Mouse (Mus musculus) heart, adult 2 months (tissue): ENCODE measurements around the gene Exog. TPM values are rescaled to one million over a fixed set of nuclear protein-coding genes. Genes with fewer than 3 reads are reported as not detected.

Source experiments
- DNase-seq, 2 experiments: peaks; one replicate each; pipeline ENCODE4 v3.0.0; 2021
- H3K27ac ChIP-seq: fragments of 200-600 bp; 2 replicates; pipeline ENCODE4 v1.8.1; 2022
- H3K27me3 ChIP-seq: fragments of 200-500 bp; 2 replicates; pipeline ENCODE4 v1.6.1; 2012; ENCODE audit warnings: mild to moderate bottlenecking, low read length, inconsistent platforms, mixed read lengths; ENCODE audit not compliant: control insufficient read depth, insufficient read depth
- H3K36me3 ChIP-seq: fragments of 200-500 bp; 2 replicates; pipeline ENCODE4 v1.6.1; 2012; ENCODE audit warnings: low read length, inconsistent platforms; ENCODE audit not compliant: control insufficient read depth, insufficient read depth
- H3K4me1 ChIP-seq: fragments of 200-500 bp; 2 replicates; pipeline ENCODE4 v1.6.1; 2011; ENCODE audit warnings: low read length; ENCODE audit not compliant: control insufficient read depth, insufficient read depth
- H3K4me3 ChIP-seq: fragments of 200-600 bp; 2 replicates; pipeline ENCODE4 v1.8.1; 2022
- H3K79me2 ChIP-seq: fragments of 200-500 bp; replicated peaks from 2 replicates; pipeline ENCODE4 v1.6.1; 2012; ENCODE audit warnings: mild to moderate bottlenecking, inconsistent platforms, low read length, moderate library complexity, mixed read lengths; ENCODE audit not compliant: control insufficient read depth, insufficient read depth
- H3K9ac ChIP-seq: fragments of 200-500 bp; 2 replicates; pipeline ENCODE4 v1.6.1; 2012; ENCODE audit warnings: low read depth, mild to moderate bottlenecking, control low read depth, inconsistent platforms, low read length, mixed read lengths
- CTCF ChIP-seq: fragments of 200-600 bp; IDR thresholded peaks from 2 replicates; pipeline ENCODE4 v1.8.1; 2022; ENCODE audit warnings: antibody characterized with exemption, mild to moderate bottlenecking, moderate library complexity
- EP300 ChIP-seq: fragments of 200-500 bp; IDR thresholded peaks from 2 replicates; pipeline ENCODE4 v1.6.1; 2011; ENCODE audit warnings: low read depth, low read length, control low read depth; ENCODE audit not compliant: insufficient read depth
- POLR2A ChIP-seq: fragments of 200-500 bp; IDR thresholded peaks from 2 replicates; pipeline ENCODE4 v1.6.1; 2011; ENCODE audit warnings: mild to moderate bottlenecking, low read depth, low read length, control low read depth; ENCODE audit not compliant: insufficient read depth
- WGBS: fragments of 180-500 bp; shearing (Covaris S2); methylation state at CpG from one replicate; pipeline ENCODE4 v1.1.7; 2018; 5-methylcytosine and 5-hydroxymethylcytosine counted together
- intact Hi-C: fragments of 180-260 bp; cut with DNase I; formaldehyde crosslinking; loops from one replicate; pipeline ENCODE4 v1.15.1; 2025
- polyA plus RNA-seq: library from polyadenylated mRNA; depleted of rRNA; stranded (reverse); fragments of >200 nt; gene quantifications from 2 replicates; pipeline ENCODE4 v1.2.3, GENCODE M21; 2012
- total RNA-seq, 2 experiments: library from RNA; stranded (reverse); gene quantifications; 2 replicates each; pipeline ENCODE4 v1.2.3; 2021

The Exog gene
- total and polyA plus RNA-seq, 3 experiments = 1.7 to 3.1 (median 2.0) TPM

DNA sequence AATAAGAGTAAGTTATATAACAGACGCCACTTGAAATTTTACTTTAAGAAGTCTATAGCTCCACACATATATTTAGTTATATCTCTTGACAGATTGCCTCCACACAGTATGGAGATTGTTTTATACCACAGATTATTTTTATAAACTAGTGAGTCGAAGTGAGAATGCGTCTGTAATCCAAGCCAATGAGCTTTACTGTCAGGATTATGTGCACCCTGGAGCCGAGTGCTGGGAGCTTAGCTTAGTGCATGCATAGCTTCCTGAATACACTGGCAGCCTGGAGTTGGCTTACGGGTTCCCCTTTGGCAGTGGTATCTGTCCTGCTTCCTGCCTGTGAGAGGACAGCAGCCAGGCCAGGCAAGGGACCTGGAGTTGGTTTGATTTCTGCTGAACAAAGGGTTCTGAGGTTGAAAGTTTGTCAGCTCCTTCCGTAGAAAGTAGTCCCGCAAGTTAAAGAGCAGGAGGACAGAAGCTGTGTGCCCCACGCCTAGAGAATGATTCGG lies 6.2 kb upstream of the Exog start:
- intact Hi-C loops = loop anchor here (10.0 kb wide), 1 partner anchor 194 kb away; no protein-coding TSS in a partner anchor
- WGBS = 78% methylated on average over 9 of the region's 9 CpGs
- H3K9ac ChIP-seq = no peak overlapping the region
- no peak overlapping the region for H3K4me3 ChIP-seq
- no peak overlapping the region for H3K27ac ChIP-seq
- H3K4me1 ChIP-seq = no peaks in the 10 kb centered on the region
- no peaks in the 10 kb centered on the region for H3K79me2 ChIP-seq
- no peaks in the 10 kb centered on the region for H3K27me3 ChIP-seq
- DNase-seq = no peak
- no peaks in the 10 kb centered on the region for H3K36me3 ChIP-seq
- TF ChIP-seq EP300 = no peak
- no peak for TF ChIP-seq CTCF
- no peak for TF ChIP-seq POLR2A

DNA sequence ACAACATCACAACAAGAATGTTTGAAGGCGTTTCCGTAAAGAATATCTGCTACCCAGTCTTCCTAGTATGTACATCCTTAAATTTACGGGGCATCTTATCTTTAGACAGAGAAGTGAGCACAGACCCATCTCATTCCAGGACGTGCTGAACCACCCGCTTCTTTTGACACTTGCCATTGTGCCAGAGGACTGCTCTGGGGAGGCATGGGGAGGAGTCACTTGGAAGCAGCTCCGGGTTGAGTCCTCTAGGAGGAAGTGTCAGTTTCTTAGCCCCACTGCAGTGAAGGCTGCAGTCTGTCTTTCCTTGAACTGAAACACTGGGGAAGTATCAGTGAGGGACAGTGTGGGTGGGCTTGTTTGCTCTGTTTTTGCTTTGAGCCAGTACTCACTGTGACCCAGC lies 994 bp downstream of the Exog start:
- H3K27me3 ChIP-seq = no peaks in the 10 kb centered on the region
- H3K9ac ChIP-seq = no peak overlapping the region; the same call in 1 of the 2 replicates
- peaks cover 1% of the 10 kb centered on the region; the same call in 1 of the 2 replicates for H3K4me1 ChIP-seq
- TF ChIP-seq CTCF = no peak
- no peak for TF ChIP-seq EP300
- TF ChIP-seq POLR2A = no peak
- H3K36me3 ChIP-seq = no peaks in the 10 kb centered on the region
- no peak overlapping the region; the same call in 1 of the 2 replicates for H3K27ac ChIP-seq
- intact Hi-C loops = no loop called here
- no peaks in the 10 kb centered on the region for H3K79me2 ChIP-seq
- DNase-seq = no peak
- 17% methylated on average over 6 of the region's 6 CpGs for WGBS
- H3K4me3 ChIP-seq = peak overlapping the region; percentile 67

DNA sequence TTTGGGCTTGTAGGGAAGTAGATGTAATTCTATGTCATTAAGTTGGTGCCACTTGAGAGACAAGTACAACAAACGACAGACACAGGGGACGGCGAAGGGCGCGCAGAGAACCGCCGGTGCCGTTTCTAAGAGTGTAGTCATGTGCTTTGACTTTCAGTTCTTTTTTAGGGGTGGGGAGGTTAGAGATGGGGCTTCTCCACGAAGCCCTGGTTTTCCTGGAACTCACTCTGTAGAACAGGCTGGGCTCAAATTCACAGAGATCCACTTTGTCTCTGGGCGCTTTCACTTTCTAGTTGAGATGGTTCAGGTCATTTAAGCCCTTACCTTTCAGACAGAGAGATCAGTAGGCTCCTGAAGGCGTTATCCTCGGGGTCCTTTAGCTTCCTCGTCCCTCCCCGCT lies 11.2 kb downstream of the Exog start:
- Histone ChIP-seq H3K27ac (no peak overlapping the region), H3K27me3 (no peaks in the 10 kb centered on the region), H3K36me3 (no peaks in the 10 kb centered on the region), H3K4me1 (no peaks in the 10 kb centered on the region), H3K9ac (no peak overlapping the region), H3K79me2 (no peaks in the 10 kb centered on the region), H3K4me3 (no peak overlapping the region)
- 85% methylated on average over 14 of the region's 14 CpGs for WGBS
- intact Hi-C loops = no loop called here
- DNase-seq = no peak
- no peak for TF ChIP-seq CTCF
- TF ChIP-seq POLR2A = no peak
- no peak for TF ChIP-seq EP300

DNA sequence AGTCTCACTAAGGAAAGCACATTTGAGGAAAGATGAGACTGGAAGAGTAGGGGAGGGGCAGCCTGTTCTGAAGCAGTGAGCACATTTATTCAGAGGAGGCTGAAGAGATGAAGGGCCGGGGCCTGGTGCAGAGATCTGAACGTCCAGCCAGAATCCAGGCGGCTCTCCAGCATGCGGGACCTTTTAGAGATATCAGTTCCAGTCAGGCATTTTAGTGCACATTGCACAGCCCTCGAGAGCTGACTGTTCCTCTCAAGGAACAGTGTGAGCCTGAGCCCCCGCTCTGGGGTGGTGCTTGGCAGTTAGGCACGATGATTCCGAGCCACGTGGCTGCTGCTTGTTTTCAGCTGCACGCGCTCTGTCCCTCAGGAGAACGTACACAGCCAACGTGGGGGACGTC lies 12.4 kb downstream of the Exog start:
- Histone ChIP-seq H3K36me3 (no peaks in the 10 kb centered on the region), H3K4me1 (no peaks in the 10 kb centered on the region), H3K79me2 (no peaks in the 10 kb centered on the region), H3K9ac (no peak overlapping the region), H3K4me3 (no peak overlapping the region), H3K27ac (no peak overlapping the region), H3K27me3 (no peaks in the 10 kb centered on the region)
- DNase-seq = no peak
- 63% methylated on average over 14 of the region's 14 CpGs for WGBS
- intact Hi-C loops = no loop called here
- TF ChIP-seq CTCF (no peak), POLR2A (no peak), EP300 (no peak)

DNA sequence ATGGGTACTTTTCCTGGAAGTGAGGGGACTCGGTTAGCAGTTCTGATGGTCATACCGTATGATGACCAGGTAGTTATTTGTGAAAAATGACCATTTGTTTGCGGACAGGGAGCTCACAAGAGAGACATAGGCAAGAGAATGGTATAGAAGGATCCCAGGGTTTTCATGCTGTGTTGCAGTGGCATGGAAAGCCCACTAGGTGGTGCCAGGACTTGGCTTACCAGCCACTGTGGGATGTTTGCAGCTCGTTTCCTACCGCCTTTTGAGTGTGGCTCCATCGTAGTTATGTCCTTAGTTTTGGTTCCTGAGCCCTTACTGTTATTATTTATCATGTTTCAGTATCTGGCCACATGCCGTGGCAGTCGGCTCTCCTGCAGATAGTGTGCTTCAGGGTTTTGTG lies 15.7 kb downstream of the Exog start:
- DNase-seq = peak; percentile 54 to 66
- no peak overlapping the region for H3K9ac ChIP-seq
- no peaks in the 10 kb centered on the region for H3K4me1 ChIP-seq
- H3K27me3 ChIP-seq = no peaks in the 10 kb centered on the region
- H3K79me2 ChIP-seq = no peaks in the 10 kb centered on the region
- intact Hi-C loops = loop anchor here (1.0 to 10.0 kb wide), 3 partner anchors 120 to 434 kb away; partner anchors contain the start of gene Wdr48
- no peak overlapping the region for H3K4me3 ChIP-seq
- WGBS = 38% methylated on average over 8 of the region's 8 CpGs
- no peak overlapping the region for H3K27ac ChIP-seq
- TF ChIP-seq EP300 (peak; percentile 57; the same call in 1 of the 2 replicates), POLR2A (no peak), CTCF (no peak)
- H3K36me3 ChIP-seq = no peaks in the 10 kb centered on the region

DNA sequence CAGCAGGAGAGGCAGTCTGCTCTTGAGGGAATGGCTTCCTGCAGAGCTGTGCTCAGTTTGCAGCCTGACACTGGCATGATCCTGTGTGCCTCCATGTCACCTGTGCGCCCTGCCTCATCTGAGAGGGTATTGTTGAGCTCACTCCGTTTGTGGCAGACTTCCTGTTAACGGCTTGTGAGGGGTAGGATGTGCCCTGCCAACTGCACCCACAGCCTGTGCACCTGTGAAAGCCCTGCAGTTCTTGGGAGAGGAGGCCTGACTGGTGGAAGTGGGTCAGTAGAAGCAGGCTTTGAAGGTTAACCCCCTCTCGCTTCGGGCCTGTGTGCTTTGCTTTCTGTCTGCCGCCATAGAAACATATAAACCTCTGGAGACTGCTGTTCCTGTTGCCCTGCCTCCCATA lies 20.3 kb downstream of the Exog start:
- no peaks in the 10 kb centered on the region for H3K27me3 ChIP-seq
- H3K79me2 ChIP-seq = no peaks in the 10 kb centered on the region
- DNase-seq = no peak
- no peak overlapping the region for H3K4me3 ChIP-seq
- no peak overlapping the region for H3K27ac ChIP-seq
- peaks cover 2% of the 10 kb centered on the region; the same call in 1 of the 2 replicates for H3K4me1 ChIP-seq
- TF ChIP-seq CTCF (no peak), POLR2A (no peak), EP300 (no peak)
- no peak overlapping the region for H3K9ac ChIP-seq
- intact Hi-C loops = loop anchor here (10.0 kb wide), 1 partner anchor 430 kb away; the partner anchor contains the start of gene Wdr48
- 89% methylated on average over 6 of the region's 6 CpGs for WGBS
- H3K36me3 ChIP-seq = no peaks in the 10 kb centered on the region
